Mouse (Mus musculus) lung, postnatal 14 days (tissue): ENCODE results near the gene Hist1h2bh.
A peak's percentile ranks its signal among the peaks of the same experiment; 100 is the strongest.
"Not testable (repeated sequence)": the region's sequence is repeated elsewhere in the genome, so short reads cannot be mapped to it uniquely, and the experiment has no call there.

Source experiments
- DNase-seq: peaks from one replicate; pipeline ENCODE4 v3.0.0; 2021

Hist1h2bh gene

GRCm38 (mm10) chr13:23542999-23543607 lies at the start of gene Hist1h2bh:
TSS of gene Hist1h2bh (minus strand) at chr13:23543392.
- DNase-seq = peak; percentile 56

- DNase-seq = no peak
Measured at GRCm38 (mm10) chr13:23592614-23593013, 49.4 kb upstream of the Hist1h2bh start.

GRCm38 (mm10) chr13:23591886-23592285 lies 48.7 kb upstream of the Hist1h2bh start:
- DNase-seq = not testable (repeated sequence)

- DNase-seq = no peak
Measured at GRCm38 (mm10) chr13:23591206-23591605, 48.0 kb upstream of the Hist1h2bh start.

GRCm38 (mm10) chr13:23586940-23587225 lies 43.7 kb upstream of the Hist1h2bh start:
- no peak for DNase-seq

- no peak for DNase-seq
Measured at GRCm38 (mm10) chr13:23586099-23586939, 43.1 kb upstream of the Hist1h2bh start.

GRCm38 (mm10) chr13:23585442-23586098 lies 42.4 kb upstream of the Hist1h2bh start:
- DNase-seq = peak; percentile 62

- DNase-seq = peak; percentile 76
Measured at GRCm38 (mm10) chr13:23585029-23585441, 41.8 kb upstream of the Hist1h2bh start.

GRCm38 (mm10) chr13:23584331-23584730 lies 41.1 kb upstream of the Hist1h2bh start:
- DNase-seq = no peak

GRCm38 (mm10) chr13:23583387-23584068 lies 40.3 kb upstream of the Hist1h2bh start:
- no peak for DNase-seq

- no peak for DNase-seq
Measured at GRCm38 (mm10) chr13:23582219-23583056, 39.2 kb upstream of the Hist1h2bh start.

- peak; percentile 97 for DNase-seq
Measured at GRCm38 (mm10) chr13:23581408-23582218, 38.4 kb upstream of the Hist1h2bh start, which contains the start of gene Hist1h4d. TSS of gene Hist1h4d (plus strand) at chr13:23581598.

- no peak for DNase-seq
Measured at GRCm38 (mm10) chr13:23577835-23578234, 34.6 kb upstream of the Hist1h2bh start.

GRCm38 (mm10) chr13:23576906-23577639 lies 33.9 kb upstream of the Hist1h2bh start:
- DNase-seq = no peak

- DNase-seq = no peak
Measured at GRCm38 (mm10) chr13:23576351-23576881, 33.2 kb upstream of the Hist1h2bh start.

GRCm38 (mm10) chr13:23575864-23576313 lies 32.7 kb upstream of the Hist1h2bh start:
- not testable (repeated sequence) for DNase-seq

- DNase-seq = peak; percentile 36
Measured at GRCm38 (mm10) chr13:23575271-23575851, 32.2 kb upstream of the Hist1h2bh start, which contains the start of gene Hist1h3d. TSS of gene Hist1h3d (plus strand) at chr13:23575763.

- not testable (repeated sequence) for DNase-seq
Measured at GRCm38 (mm10) chr13:23574546-23575170, 31.5 kb upstream of the Hist1h2bh start.

- DNase-seq = peak; percentile 88
Measured at GRCm38 (mm10) chr13:23573898-23574524, 30.8 kb upstream of the Hist1h2bh start, which contains the start of the genes Hist1h2bf and Hist1h2ad. TSS of gene Hist1h2bf (minus strand) at chr13:23574196. TSS of gene Hist1h2ad (plus strand) at chr13:23574381.
